Mouse (Mus musculus): Measurements from ENCODE around the gene Cstl1. TPM values are rescaled to one million over a fixed set of nuclear protein-coding genes. Genes with fewer than 3 reads are reported as not detected.

The Cstl1 gene
- total RNA-seq, 2 experiments from 2014 or later, result not detected

Other genes starting within 250 kb of the Cstl1 start
- gene Nxt1, start 77.8 kb upstream of the Cstl1 start, total RNA-seq (2021), result 1 to 10 TPM; 6.4 to 8.2 TPM
- 10 to 100 TPM; 26.2 to 29.3 TPM for gene Gzf1, start 69.3 kb upstream of the Cstl1 start, total RNA-seq (2021)
- gene Napb, start 17.9 kb upstream of the Cstl1 start, total RNA-seq (2021), result 1 to 10 TPM; 1.1 to 1.4 TPM
- gene Cst11, start 21.1 kb downstream of the Cstl1 start, total RNA-seq (2021), result not detected
- not detected for gene 8030411F24Rik, start 31.7 kb downstream of the Cstl1 start, total RNA-seq (2021)
- gene Cst12, start 39.0 kb downstream of the Cstl1 start, total RNA-seq (2021), result under 1 TPM; 0.55 to 0.98 TPM
- not detected for gene Cst8, start 48.4 kb downstream of the Cstl1 start, total RNA-seq (2021)
- gene Cst13, start 69.7 kb downstream of the Cstl1 start, total RNA-seq (2021), result not detected
- under 1 TPM; 0.82 to 0.90 TPM for gene Cst9, start 84.8 kb downstream of the Cstl1 start, total RNA-seq (2021)
- gene 9230104L09Rik, start 114.7 kb downstream of the Cstl1 start, total RNA-seq (2021), result under 1 TPM in 1 of 2 experiments, not detected in 1; 0.72 TPM
- gene Cst3, start 125.3 kb downstream of the Cstl1 start, total RNA-seq (2021), result 100 to 1,000 TPM; 907 to 950 TPM

Measured in heart, adult 18-20 months (tissue).